Mouse (Mus musculus) retina, embryonic 14.5 days (tissue): ENCODE measurements around the gene Homer2.
A peak's percentile ranks its signal among the peaks of the same experiment; 100 is the strongest.

Source experiments
- DNase-seq: peaks from one replicate; pipeline ENCODE4 v3.0.0-alpha.2; 2015; ENCODE audit warnings: low spot score

Gene Homer2

GRCm38 (mm10) chr7:81651284-81651683, 56.0 kb downstream of the Homer2 start:
- no peak for DNase-seq

GRCm38 (mm10) chr7:81649270-81649669, 58.1 kb downstream of the Homer2 start:
- no peak for DNase-seq

DNA sequence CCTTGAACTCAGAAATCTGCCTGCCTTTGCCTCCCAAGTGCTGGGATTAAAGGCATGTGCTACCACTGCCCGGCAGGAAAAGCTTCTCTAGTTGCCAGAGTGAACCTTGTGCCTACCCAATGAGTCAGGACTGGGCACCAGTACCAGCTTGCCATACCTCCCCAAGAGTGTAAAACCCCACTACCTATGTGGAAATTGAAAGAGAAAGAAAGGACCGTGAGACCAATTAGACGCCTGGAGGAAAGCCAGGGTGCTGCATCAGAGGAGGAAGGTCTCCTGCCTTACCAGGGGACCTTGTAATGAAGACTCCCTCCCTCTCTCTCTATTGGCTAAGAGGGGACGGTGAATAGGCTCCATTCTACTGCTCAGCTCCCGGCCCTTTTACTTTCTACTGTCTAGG, 59.4 kb downstream of the Homer2 start:
- no peak for DNase-seq

DNA sequence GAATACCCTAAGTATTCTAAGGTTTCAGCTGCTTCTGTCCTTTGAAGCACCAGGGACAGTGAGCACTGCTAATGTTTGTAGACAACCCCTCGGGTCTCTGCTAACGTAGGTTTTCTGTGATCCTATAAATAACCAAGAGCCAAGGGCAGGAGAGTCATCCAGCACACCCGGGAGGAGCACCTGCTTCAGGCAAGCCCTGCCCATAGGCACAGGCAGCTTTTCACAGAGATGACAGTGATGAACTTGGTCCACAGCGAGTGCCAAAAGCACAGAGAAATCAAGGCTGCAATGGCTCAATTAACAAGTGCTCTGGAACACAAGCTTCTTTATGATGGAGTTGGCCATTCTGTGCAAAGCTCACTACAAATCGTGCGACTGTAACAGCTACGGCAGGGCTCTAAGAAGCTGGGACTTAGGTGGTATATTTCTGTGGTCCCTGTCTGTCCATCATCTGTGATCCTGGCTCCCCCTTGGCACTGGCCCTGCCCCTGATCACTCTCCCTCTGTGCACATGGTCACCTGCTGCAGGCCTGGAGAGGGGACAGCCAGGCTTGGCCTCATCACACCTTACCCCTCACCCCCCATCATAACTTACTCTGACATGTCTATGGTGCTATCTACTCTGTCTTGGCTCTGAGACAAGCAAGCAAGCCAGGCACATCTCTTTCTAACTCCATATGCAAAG, 62.6 kb downstream of the Homer2 start:
- DNase-seq = no peak

GRCm38 (mm10) chr7:81641101-81641500, 66.2 kb downstream of the Homer2 start:
- DNase-seq = no peak

DNA sequence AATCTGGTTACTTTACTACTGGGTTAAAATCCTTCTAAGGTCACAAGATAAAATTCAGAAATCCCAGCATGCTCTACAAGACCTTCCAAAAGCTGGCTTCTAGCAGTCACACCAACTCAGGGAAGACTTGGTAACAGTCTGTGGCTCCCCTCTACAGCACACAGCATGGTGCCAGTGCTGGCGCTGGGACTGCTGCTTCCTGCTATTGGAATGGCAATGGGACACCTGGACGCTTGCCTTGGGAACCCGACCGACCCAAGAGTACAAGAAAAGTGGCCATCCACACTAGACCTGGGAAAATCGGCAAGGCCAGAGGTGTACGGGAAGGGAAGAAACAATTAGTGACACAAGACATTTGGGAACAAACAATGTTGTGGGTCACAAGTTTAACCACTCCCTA, 74.7 kb downstream of the Homer2 start:
- DNase-seq = no peak

GRCm38 (mm10) chr7:81631261-81631660, 76.1 kb downstream of the Homer2 start:
- DNase-seq = no peak

DNA sequence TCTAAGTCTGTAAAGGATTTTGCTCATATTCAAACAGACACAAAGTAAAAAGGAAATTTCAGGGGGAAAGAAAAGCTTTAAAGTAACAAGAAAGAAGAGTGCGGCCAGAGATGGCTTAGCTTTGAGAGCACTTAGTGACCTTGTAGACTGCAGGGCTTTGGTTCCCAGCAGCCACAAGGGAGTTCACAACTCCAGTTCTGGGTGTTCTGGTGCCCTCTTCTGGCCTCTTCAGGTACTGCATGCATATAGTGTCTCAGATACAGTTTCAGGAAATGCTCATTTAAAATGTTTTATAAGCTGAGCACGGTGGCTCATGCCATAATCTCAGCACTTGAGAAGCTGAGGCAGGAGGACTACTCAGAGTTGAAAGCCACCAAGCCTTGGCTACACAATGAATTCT, 80.9 kb downstream of the Homer2 start:
- peak; percentile 30 for DNase-seq

DNA sequence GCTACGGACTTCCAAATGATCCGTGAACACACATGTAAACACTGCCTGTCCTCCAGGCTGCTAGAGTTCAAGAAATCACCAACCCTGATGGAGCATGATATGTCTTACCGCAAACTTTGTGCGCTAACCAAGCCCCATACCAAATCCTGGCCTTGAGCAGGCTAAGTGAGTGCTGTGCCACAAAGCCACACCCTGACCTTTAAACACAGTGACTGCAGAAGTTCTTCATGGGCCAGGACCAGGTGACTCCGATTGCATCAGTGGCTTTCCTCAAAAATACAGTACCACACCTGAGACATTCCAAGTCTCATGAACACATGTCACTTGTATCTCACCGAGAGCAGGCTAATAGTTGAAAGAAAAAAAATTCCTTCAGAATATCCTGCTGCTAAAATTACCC, 83.6 kb downstream of the Homer2 start:
- no peak for DNase-seq

- no peak for DNase-seq
Observed at GRCm38 (mm10) chr7:81622793-81623192, 84.5 kb downstream of the Homer2 start.

GRCm38 (mm10) chr7:81615031-81615430, 92.3 kb downstream of the Homer2 start:
- DNase-seq = no peak

DNA sequence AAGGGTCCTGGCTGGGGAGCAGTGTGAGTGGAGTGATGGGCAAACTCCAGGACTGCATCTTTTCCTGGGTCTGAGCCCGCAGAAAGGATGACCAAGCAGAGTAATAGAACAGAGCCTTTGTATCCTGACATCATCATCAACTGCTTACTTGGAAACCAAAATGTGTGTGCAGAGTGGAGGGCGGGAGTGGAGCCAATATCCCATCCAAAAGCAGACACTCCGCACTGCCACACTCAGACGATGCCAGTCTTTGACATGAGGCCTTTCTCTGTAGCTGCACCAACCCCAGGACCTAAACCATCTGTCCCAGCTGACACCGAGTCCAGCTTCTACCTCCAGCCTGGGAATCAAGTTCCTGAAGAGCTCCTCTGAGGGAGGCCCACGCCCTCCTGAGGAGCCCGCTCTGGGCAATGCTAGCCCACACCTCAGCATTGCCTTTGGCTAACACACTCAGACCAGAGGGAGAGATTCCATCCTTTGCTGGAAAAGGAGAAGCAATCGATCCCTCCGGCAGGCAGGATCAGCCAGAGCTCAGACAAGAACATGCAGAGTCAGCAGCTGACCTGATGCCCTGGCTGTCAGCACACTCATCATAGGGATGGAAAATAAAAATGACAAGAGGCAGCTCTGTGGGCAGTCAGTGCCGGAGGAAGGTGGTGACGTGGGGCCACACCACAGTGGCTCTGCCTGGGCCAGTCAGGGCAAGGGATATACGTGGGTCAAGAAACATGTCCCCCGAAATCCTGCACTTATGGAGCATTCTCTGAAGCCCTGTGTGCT, 94.3 kb downstream of the Homer2 start:
- no peak for DNase-seq

DNA sequence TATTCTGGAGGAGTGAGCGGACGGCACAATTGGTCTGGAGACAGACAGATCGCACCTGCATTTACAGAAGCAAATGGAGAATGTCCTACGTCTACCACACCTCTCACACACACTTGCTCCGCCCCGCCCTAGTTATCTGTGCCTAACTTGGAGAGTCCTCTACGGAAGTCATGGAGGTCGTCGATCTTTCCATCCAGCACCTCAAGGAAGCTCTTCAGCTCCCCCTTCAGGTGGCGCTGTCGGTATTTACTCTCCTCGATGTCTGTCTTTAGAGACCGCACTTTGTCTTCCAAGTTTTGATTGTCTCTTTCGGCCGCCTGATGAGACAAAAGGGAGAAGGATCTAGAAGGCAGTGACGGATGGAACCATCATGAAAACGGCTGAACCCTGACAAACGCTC, 97.2 kb downstream of the Homer2 start:
- peak; percentile 31 for DNase-seq

DNA sequence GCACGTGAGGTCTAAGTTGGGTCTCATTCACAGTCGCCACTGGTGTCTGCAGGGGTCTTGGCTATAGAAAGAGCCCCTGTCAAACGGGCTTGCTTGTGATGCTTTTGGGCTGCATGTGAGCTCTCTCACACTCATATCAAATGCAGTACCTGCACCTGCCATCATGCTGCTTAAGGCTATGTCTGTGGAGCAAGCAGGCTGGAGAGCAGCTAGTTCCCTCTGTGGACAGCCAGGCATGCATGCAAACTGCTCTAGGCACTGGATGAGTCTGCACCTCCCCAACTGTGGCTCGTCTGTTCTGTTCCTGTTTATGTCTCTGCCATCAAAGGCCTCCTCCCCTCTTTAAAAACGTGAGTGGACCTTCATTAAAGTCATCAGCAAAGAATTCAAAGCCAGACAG, 100.9 kb downstream of the Homer2 start:
- no peak for DNase-seq

GRCm38 (mm10) chr7:81605489-81605888, 101.8 kb downstream of the Homer2 start:
- no peak for DNase-seq

DNA sequence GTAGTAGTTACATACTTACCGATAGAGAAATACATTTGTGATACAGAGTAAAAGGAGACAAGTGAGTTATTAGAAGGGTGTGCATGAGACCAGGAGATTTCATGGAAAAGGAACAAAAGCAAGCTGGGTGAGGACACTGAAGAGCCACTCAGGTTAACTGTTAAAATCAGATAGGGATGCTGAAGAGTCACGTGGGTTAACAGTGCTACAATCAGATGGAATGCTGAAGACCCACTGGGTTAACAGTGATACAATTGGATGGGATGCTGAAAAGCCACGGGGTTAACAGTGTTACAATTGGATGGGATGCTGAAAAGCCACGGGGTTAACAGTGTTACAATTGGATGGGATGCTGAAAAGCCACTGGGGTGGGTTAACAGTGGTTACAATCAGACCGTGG, 102.3 kb downstream of the Homer2 start:
- DNase-seq = no peak

DNA sequence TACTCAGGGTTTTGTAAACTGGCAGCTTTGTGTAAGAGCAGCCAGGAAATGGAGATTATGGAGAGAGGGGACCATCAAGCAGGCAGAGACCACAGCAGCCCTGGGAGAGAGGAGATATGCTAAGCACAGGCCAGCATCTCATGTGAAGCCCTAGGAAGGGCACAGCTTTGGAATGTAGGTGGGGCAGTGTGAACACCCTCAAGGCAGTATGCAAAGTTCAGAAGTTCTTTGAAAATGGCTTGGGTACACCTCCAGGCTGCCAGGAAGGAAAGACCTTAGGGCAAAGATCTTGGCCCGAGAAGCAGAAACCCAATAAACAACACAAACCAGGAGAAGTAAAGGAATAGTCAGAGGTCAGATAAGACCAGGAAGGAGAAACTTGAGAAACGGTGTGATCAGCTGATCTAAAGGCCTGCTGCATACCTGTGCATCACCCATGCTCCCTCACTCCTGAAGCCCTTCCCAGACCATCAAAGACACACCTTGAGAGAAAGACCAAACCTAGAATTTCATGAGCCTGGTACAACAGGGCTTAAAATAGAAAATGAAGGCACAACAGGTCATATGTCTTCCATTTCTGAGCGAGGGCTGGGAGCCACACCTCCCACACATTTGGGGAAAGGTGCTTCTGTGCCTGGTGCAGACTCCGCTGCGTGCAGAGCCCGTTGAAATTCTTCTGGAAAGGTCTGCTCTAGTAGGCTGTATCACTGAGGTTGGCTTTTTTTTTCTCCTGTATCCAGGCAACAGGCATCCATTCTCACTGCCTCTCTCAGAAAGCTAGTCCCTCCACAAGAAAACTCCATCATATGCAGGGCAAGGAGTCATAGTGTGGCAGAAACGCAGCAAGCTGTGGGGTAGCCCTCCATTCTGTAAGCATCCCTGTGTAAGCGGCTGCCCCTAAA, 107.7 kb downstream of the Homer2 start:
- no peak for DNase-seq

DNA sequence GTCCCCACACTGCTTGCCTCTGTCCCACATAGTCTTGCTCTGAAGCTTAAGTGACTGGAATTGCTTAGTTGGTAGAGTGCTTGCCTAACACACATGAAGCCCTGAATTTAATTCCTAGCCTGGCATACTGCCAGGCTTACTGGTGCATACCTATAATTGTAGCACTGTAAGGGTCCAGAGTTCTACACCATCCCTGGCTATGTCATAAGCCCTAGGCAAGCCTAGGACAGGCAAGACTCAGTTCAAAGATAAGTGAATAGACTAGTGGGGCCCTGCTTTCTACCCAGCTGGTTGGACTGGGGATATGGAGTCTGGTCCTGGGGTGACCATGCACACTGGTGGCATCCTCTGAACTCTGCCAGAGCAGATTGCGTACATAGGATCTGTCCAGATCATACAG, 109.7 kb downstream of the Homer2 start:
- no peak for DNase-seq

GRCm38 (mm10) chr7:81596086-81596485, 111.2 kb downstream of the Homer2 start:
- no peak for DNase-seq

DNA sequence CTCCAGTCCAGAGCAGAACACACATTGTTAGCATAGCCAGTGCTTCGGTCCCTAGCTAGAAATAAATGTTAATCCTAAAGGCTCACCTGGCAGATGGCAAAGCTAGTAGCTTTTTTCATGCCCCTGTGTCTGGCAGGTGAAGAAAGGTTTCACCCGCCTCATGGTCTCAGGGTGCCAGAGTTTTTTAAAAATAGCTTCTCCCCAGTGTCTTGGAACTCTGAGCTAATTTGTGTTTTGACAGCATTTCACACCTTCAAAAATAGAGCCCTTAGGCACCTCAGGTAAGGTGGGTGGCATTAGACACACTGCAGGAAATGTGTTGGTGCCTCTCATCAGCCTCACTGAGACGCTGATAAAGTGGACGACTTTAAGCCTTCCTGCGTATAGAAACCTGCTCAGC, 112.3 kb downstream of the Homer2 start:
- DNase-seq = no peak

DNA sequence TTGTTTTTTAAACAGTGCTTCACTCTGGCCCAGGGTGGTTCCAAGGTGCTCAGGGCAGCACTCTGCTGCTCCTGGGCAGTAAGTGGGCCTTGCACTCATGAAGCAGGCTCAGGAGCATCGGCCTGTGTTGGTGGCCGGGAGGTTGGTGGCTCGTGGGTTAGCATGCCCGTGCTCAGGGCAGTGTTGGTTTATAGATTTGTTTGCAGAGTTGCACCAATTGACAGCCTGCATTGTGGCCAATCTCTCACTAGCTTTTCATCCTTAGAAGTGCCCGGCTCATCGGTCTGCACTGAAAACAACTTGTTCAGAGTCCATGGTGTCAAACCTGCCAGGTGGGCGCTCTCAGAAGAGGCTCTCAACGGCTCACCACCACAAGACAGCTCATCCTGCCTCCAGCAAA, 113.9 kb downstream of the Homer2 start:
- DNase-seq = no peak

GRCm38 (mm10) chr7:81592686-81593085, 114.6 kb downstream of the Homer2 start:
- no peak for DNase-seq

DNA sequence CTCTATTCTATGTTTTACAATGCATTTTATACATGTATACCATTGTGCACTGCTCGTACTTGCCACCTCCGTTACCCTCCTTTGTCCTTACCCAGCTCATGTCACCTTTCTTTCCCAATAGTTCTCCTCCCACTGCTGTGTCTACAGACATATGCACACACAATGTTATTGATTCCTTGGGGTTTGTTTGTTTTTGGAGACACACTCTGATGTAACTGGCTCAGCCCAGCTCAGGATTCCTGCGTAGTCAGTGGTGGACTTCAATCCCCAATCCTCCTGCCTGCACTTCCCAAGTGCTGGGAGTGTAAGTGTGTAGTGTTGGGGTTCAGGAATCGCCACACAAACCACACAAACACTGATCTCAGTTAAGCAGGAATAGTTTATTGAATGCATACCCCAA, 120.1 kb downstream of the Homer2 start:
- no peak for DNase-seq
